Mouse (Mus musculus) retina, adult 2 months (tissue): ENCODE results near the gene BC049352.
A peak's percentile ranks its signal among the peaks of the same experiment; 100 is the strongest.

Experiments used
- DNase-seq: peaks from one replicate; pipeline ENCODE4 v3.0.0-alpha.2; 2012; ENCODE audit warnings: low read depth, low spot score

Gene BC049352

DNA sequence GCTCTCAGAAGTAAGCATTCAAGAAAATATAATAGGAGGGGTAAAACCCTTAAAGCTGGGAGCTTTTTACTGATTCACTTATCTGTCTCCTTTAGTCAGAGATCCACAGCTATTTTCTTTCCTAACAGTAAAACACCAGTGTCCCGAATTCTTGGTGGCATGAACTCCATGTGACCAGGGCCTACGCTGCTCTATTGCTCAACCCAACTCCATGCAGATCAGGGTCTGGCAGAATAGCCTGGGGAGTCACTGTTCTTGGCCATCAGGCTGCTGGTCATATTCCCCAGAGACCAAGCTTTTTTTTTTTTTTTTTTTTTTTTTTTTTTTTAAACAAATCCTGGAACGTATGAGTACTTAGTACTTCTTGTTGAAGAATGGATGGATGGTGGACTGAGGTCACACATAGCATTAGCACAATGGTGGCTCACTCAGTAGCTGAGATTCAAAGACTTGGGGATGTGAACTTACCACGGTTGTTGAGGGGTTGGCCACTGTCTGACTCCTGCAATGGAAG, 7.9 kb downstream of the BC049352 start:
- DNase-seq, result no peak

GRCm38 (mm10) chr9:45195468-45195867, 13.7 kb downstream of the BC049352 start:
- DNase-seq, result no peak

- no peak for DNase-seq
Observed at GRCm38 (mm10) chr9:45196125-45196830, 14.5 kb downstream of the BC049352 start.

DNA sequence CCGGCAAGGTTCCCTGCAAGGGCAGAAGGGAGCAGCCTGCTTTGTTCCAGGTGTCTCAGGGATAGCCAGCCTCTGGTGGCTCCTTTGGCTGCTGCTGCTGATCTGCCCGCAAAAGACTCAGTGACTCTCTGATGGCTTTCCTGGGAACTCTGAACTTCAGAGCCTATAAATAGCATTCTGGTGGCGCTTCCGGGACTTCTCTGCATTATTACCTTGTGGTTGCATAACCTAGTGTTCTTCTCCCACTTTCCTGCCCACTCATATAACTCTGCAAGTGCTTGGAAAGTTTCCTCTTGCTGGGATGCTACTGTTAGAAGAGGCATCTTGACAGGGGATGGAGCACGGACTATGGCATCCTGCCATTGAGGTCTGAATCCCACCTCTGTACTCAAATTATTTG, 15.7 kb downstream of the BC049352 start:
- DNase-seq, result no peak

GRCm38 (mm10) chr9:45201319-45201947, 19.6 kb downstream of the BC049352 start:
- no peak for DNase-seq

- DNase-seq, result no peak
Observed at GRCm38 (mm10) chr9:45202021-45202798, 20.4 kb downstream of the BC049352 start.

GRCm38 (mm10) chr9:45203797-45204410, 22.1 kb downstream of the BC049352 start, which contains the start of gene Tmprss4:
Gene Tmprss4, minus strand, starts transcription at chr9:45204092.
- DNase-seq, result no peak

GRCm38 (mm10) chr9:45205143-45205542, 23.3 kb downstream of the BC049352 start:
- DNase-seq, result no peak

- DNase-seq, result no peak
Observed at GRCm38 (mm10) chr9:45206121-45206520, 24.3 kb downstream of the BC049352 start.

DNA sequence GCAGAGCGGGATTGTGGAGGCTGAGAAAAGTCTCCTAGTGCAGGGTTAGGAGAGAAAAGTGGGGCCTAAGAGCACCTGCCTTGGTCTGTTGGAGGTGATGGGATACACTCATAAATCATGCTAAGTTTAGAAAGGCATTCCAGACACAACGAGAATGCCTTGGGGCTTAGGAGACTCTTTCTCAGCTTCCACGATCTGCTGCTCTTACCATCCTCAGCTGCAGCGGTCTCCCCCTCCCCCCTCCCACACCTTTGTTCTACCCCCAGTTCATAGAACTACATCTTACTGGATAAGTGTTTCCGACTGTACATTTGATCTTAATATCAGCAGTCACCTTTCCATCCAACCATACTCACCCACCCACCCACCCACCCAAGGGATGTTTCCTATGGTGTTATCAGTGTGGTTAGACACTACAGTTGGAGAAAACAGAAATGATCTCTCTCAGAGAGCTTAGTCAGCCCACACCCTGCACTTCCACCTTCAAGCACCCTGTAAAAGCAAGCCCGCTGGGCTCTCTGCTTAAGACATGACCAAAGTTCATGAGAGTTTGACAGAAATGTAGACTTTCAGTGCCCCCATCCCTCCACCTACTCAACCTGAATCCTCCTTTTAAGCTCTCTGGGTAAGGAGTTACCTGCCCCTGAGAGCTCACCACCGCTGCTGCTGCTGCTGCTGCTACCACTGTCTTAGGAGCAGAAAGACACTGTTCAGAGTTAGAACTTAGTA, 25.4 kb downstream of the BC049352 start:
- no peak for DNase-seq

GRCm38 (mm10) chr9:45212001-45212400, 30.2 kb downstream of the BC049352 start:
- DNase-seq, result no peak

DNA sequence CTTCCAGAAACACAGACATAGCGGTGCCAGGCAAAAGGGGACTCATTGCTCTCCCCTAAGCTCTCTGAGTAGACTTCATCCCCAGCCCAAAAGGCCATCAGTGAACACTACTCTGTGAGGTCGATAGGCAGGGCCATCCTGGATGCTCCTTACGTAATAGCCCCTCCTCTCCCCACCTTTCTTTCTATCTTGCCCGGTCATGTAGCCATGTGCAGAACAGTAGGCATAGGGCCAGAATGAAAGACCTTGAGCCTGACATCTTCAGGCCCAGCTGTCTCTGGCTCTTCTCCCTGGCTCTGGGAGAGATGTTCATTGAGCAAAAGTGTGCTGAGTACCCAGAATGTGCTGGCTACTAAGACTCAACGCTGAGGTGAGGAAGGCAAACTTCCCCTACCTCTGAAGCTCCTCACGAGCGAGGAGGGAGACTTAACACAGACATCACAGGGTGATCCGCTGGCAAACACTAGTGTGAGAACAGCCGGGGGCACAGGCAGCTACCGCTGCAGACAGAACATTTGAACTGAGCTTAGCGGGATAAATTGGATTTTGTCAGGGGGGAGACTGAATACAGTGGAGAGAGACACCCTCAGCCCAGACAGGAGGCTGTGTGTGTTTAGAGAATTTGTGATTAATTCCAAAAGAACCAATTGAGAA, 33.8 kb downstream of the BC049352 start:
- DNase-seq, result no peak

- no peak for DNase-seq
Observed at GRCm38 (mm10) chr9:45219644-45220043, 37.8 kb downstream of the BC049352 start.

DNA sequence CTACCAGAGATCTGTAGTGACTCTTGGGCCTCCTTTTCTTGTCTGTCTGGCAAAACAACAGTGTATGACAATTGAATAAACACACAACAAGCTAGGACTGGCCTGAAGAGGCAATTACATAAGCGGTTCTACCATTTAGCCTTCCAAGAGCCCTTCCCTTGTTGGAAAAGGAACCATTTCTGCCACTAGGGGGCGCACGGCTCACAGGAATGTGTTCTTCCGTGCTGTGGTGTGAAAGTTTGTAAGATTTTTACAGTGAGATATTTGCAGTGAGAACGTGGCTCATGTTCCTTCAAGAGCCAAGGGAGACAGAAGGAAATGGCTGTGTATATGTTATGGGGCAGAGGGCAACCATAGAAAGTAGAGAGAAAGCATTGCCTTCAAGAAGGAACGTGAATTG, 39.8 kb downstream of the BC049352 start:
- DNase-seq, result peak; percentile 67

DNA sequence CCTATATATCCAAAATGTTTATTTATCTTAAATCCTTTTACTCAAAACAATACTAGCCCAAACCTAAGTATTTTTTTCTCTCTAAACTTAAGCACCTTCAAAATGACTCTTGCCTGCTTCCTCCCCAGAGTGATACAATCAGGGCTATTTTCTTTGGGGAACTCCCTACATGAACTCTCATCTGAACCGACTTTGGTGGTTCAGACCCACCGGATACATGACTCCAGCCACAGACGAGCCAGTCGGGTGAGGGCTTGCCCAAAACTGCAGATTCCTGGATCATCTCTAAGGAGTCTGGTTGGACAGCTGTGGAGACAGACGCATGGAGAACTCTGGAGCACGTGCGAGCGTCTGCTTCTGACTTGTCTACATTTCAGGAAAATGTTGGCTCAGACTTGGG, 47.6 kb downstream of the BC049352 start:
- DNase-seq, result no peak

GRCm38 (mm10) chr9:45235668-45236227, 53.9 kb downstream of the BC049352 start:
- DNase-seq, result no peak

GRCm38 (mm10) chr9:45236744-45237143, 54.9 kb downstream of the BC049352 start:
- no peak for DNase-seq

- DNase-seq, result no peak
Observed at GRCm38 (mm10) chr9:45241397-45241796, 59.6 kb downstream of the BC049352 start.

GRCm38 (mm10) chr9:45245432-45245831, 63.6 kb downstream of the BC049352 start:
- DNase-seq, result no peak

DNA sequence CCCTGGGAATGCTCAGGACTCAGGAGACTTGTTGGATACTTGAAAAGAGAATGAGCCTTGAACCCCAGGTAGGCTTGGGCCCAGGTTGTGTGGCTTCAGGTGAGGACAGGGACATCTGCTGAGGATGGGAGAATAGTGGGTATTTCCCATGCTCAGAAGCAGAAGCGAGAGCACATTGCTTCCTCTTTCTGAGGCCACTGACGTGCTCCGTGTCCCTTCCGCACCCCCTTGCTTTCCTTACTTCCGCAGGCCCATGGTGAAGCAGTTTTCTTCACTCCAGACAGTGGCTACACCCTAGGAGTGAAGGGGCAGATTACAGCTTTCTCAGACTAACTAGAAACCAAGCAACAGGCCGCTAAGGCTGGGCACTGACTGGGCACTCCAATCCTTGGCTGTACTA, 64.3 kb downstream of the BC049352 start:
- no peak for DNase-seq
